Mouse (Mus musculus) liver, embryonic 13.5 days (tissue): ENCODE measurements at regions not wholly inside any gene's neighbourhood (a gene's known extent, or its start where the extent isn't known, plus 50 kb on each side); places are given as distances from the start of the nearest gene placed in this dataset.

Experiments
- ATAC-seq: fragments of 200-750 bp; cut with Nextera tagmentation; 2 replicates; pipeline ENCODE4 v1.8.0; 2017; ENCODE audit warnings: low read depth, mild to moderate bottlenecking, moderate number of reproducible peaks, moderate library complexity
- DNase-seq: peaks from one replicate; pipeline ENCODE4 v3.0.0; 2022
- H3K27ac ChIP-seq: fragments of 300-500 bp; sonication (generic); 2 replicates; pipeline ENCODE4 v1.5.1; 2015; ENCODE audit warnings: moderate library complexity, mild to moderate bottlenecking, inconsistent platforms
- H3K27me3 ChIP-seq: fragments of 300-500 bp; sonication (generic); 2 replicates; pipeline ENCODE4 v1.6.1; 2015; ENCODE audit warnings: mild to moderate bottlenecking, inconsistent platforms
- H3K36me3 ChIP-seq: fragments of 300-500 bp; sonication (generic); 2 replicates; pipeline ENCODE4 v1.6.1; 2015; ENCODE audit warnings: mild to moderate bottlenecking, inconsistent platforms
- H3K4me1 ChIP-seq: fragments of 300-500 bp; sonication (generic); replicated peaks from 2 replicates; pipeline ENCODE4 v1.6.1; 2015; ENCODE audit warnings: inconsistent platforms
- H3K4me2 ChIP-seq: fragments of 300-500 bp; sonication (generic); 2 replicates; pipeline ENCODE4 v1.6.1; 2015; ENCODE audit warnings: inconsistent platforms, mild to moderate bottlenecking, moderate library complexity
- H3K4me3 ChIP-seq: fragments of 300-500 bp; sonication (generic); replicated peaks from 2 replicates; pipeline ENCODE4 v1.5.1; 2015; ENCODE audit warnings: mild to moderate bottlenecking, inconsistent platforms
- H3K9ac ChIP-seq: fragments of 300-500 bp; sonication (generic); 2 replicates; pipeline ENCODE4 v1.6.1; 2015; ENCODE audit warnings: mild to moderate bottlenecking, inconsistent platforms
- H3K9me3 ChIP-seq: fragments of 300-500 bp; sonication (generic); replicated peaks from 2 replicates; pipeline ENCODE4 v1.6.1; 2016; ENCODE audit warnings: inconsistent platforms
- WGBS: fragments of 180-500 bp; shearing (Covaris S2); methylation state at CpG from one replicate; pipeline ENCODE4 v1.1.7; 2015; ENCODE audit not compliant: insufficient replicate concordance; 5-methylcytosine and 5-hydroxymethylcytosine counted together

- Histone ChIP-seq H3K27me3 (no peaks in the 10 kb centered on the region), H3K4me1 (peaks cover 2% of the 10 kb centered on the region; the same call in 1 of the 2 replicates), H3K9ac (no peak overlapping the region), H3K4me3 (no peak overlapping the region), H3K27ac (no peak overlapping the region), H3K36me3 (no peaks in the 10 kb centered on the region), H3K4me2 (no peak overlapping the region), H3K9me3 (no peaks in the 10 kb centered on the region)
- 46% methylated on average over 8 of the region's 8 CpGs for WGBS
- ATAC-seq, result no peak
- no peak for DNase-seq
These were observed 837.7 kb upstream of the Sox9 start for GRCm38 (mm10) chr11:111944282-111944681.

GRCm38 (mm10) chr11:111945806-111946205 is 836.2 kb upstream of the Sox9 start:
- H3K4me1 ChIP-seq, result peaks cover 2% of the 10 kb centered on the region; the same call in 1 of the 2 replicates
- H3K4me3 ChIP-seq, result no peak overlapping the region
- no peak overlapping the region for H3K9ac ChIP-seq
- H3K4me2 ChIP-seq, result no peak overlapping the region
- H3K9me3 ChIP-seq, result no peaks in the 10 kb centered on the region
- no peaks in the 10 kb centered on the region for H3K36me3 ChIP-seq
- DNase-seq (no peak), ATAC-seq (no peak)
- H3K27ac ChIP-seq, result no peak overlapping the region
- no peaks in the 10 kb centered on the region for H3K27me3 ChIP-seq

GRCm38 (mm10) chr11:111947671-111948070 is 834.4 kb upstream of the Sox9 start:
- Histone ChIP-seq H3K27me3 (no peaks in the 10 kb centered on the region), H3K4me2 (no peak overlapping the region), H3K4me1 (peaks cover 2% of the 10 kb centered on the region; the same call in 1 of the 2 replicates), H3K36me3 (no peaks in the 10 kb centered on the region), H3K9me3 (no peaks in the 10 kb centered on the region), H3K27ac (no peak overlapping the region), H3K4me3 (no peak overlapping the region), H3K9ac (no peak overlapping the region)
- no peak for ATAC-seq
- 68% methylated on average over 6 of the region's 6 CpGs for WGBS
- no peak for DNase-seq

GRCm38 (mm10) chr11:111953421-111953820 is 828.6 kb upstream of the Sox9 start:
- Histone ChIP-seq H3K36me3 (no peaks in the 10 kb centered on the region), H3K27me3 (no peaks in the 10 kb centered on the region), H3K4me3 (no peak overlapping the region), H3K4me1 (no peaks in the 10 kb centered on the region), H3K9me3 (no peaks in the 10 kb centered on the region), H3K27ac (no peak overlapping the region), H3K4me2 (no peak overlapping the region), H3K9ac (no peak overlapping the region)
- no peak for DNase-seq
- no peak for ATAC-seq
- 69% methylated on average over 5 of the region's 5 CpGs for WGBS

GRCm38 (mm10) chr11:111957721-111958287 is 824.2 kb upstream of the Sox9 start:
- Histone ChIP-seq H3K9me3 (no peaks in the 10 kb centered on the region), H3K27ac (no peak overlapping the region), H3K9ac (no peak overlapping the region), H3K4me1 (no peaks in the 10 kb centered on the region), H3K27me3 (no peaks in the 10 kb centered on the region), H3K36me3 (no peaks in the 10 kb centered on the region), H3K4me2 (no peak overlapping the region), H3K4me3 (no peak overlapping the region)
- 51% methylated on average over 5 of the region's 5 CpGs for WGBS
- DNase-seq, result no peak
- ATAC-seq, result no peak

GRCm38 (mm10) chr11:111961047-111961837 is 820.8 kb upstream of the Sox9 start:
- ATAC-seq (no peak), DNase-seq (no peak)
- no peak overlapping the region for H3K4me3 ChIP-seq
- WGBS, result 63% methylated on average over 10 of the region's 10 CpGs
- no peaks in the 10 kb centered on the region for H3K9me3 ChIP-seq
- H3K36me3 ChIP-seq, result no peaks in the 10 kb centered on the region
- H3K4me1 ChIP-seq, result no peaks in the 10 kb centered on the region
- H3K4me2 ChIP-seq, result no peak overlapping the region
- H3K27me3 ChIP-seq, result no peaks in the 10 kb centered on the region
- no peak overlapping the region for H3K27ac ChIP-seq
- H3K9ac ChIP-seq, result no peak overlapping the region

GRCm38 (mm10) chr11:111961846-111962245 is 820.2 kb upstream of the Sox9 start:
- no peak overlapping the region for H3K4me2 ChIP-seq
- H3K27me3 ChIP-seq, result no peaks in the 10 kb centered on the region
- ATAC-seq, result no peak
- 81% methylated on average over 2 of the region's 2 CpGs for WGBS
- DNase-seq, result no peak
- no peak overlapping the region for H3K4me3 ChIP-seq
- no peak overlapping the region for H3K9ac ChIP-seq
- no peak overlapping the region for H3K27ac ChIP-seq
- H3K4me1 ChIP-seq, result no peaks in the 10 kb centered on the region
- H3K36me3 ChIP-seq, result no peaks in the 10 kb centered on the region
- no peaks in the 10 kb centered on the region for H3K9me3 ChIP-seq

- no peak overlapping the region for H3K27ac ChIP-seq
- ATAC-seq (no peak), DNase-seq (no peak)
- no peaks in the 10 kb centered on the region for H3K36me3 ChIP-seq
- H3K9ac ChIP-seq, result no peak overlapping the region
- no peak overlapping the region for H3K4me3 ChIP-seq
- H3K27me3 ChIP-seq, result no peaks in the 10 kb centered on the region
- no peaks in the 10 kb centered on the region for H3K4me1 ChIP-seq
- H3K4me2 ChIP-seq, result no peak overlapping the region
- H3K9me3 ChIP-seq, result no peaks in the 10 kb centered on the region
- WGBS, result 76% methylated on average over 6 of the region's 6 CpGs
These were observed 818.0 kb upstream of the Sox9 start for GRCm38 (mm10) chr11:111964066-111964465.

GRCm38 (mm10) chr11:111966401-111966800 is 815.6 kb upstream of the Sox9 start:
- Histone ChIP-seq H3K9me3 (no peaks in the 10 kb centered on the region), H3K27me3 (no peaks in the 10 kb centered on the region), H3K4me2 (no peak overlapping the region), H3K9ac (no peak overlapping the region), H3K27ac (no peak overlapping the region), H3K4me1 (no peaks in the 10 kb centered on the region), H3K36me3 (no peaks in the 10 kb centered on the region), H3K4me3 (no peak overlapping the region)
- 68% methylated on average over 3 of the region's 3 CpGs for WGBS
- ATAC-seq (no peak), DNase-seq (no peak)

- H3K4me1 ChIP-seq, result no peaks in the 10 kb centered on the region
- 62% methylated on average over 4 of the region's 4 CpGs for WGBS
- no peak overlapping the region for H3K4me3 ChIP-seq
- no peak overlapping the region for H3K27ac ChIP-seq
- DNase-seq (no peak), ATAC-seq (no peak)
- no peaks in the 10 kb centered on the region for H3K27me3 ChIP-seq
- H3K4me2 ChIP-seq, result no peak overlapping the region
- no peaks in the 10 kb centered on the region for H3K9me3 ChIP-seq
- no peaks in the 10 kb centered on the region for H3K36me3 ChIP-seq
- no peak overlapping the region for H3K9ac ChIP-seq
These were observed 811.0 kb upstream of the Sox9 start for GRCm38 (mm10) chr11:111971001-111971400.

- Histone ChIP-seq H3K9me3 (peaks cover 3% of the 10 kb centered on the region; the same call in 1 of the 2 replicates), H3K27me3 (no peaks in the 10 kb centered on the region), H3K4me1 (no peaks in the 10 kb centered on the region), H3K4me3 (no peak overlapping the region), H3K36me3 (no peaks in the 10 kb centered on the region), H3K4me2 (no peak overlapping the region), H3K27ac (no peak overlapping the region), H3K9ac (no peak overlapping the region)
- DNase-seq (no peak), ATAC-seq (no peak)
- WGBS, result 63% methylated on average over 4 of the region's 4 CpGs
These were observed 803.4 kb upstream of the Sox9 start for GRCm38 (mm10) chr11:111978667-111979066.

- H3K4me2 ChIP-seq, result no peak overlapping the region
- H3K9me3 ChIP-seq, result no peaks in the 10 kb centered on the region
- H3K4me1 ChIP-seq, result no peaks in the 10 kb centered on the region
- 61% methylated on average over 4 of the region's 4 CpGs for WGBS
- no peaks in the 10 kb centered on the region for H3K36me3 ChIP-seq
- H3K4me3 ChIP-seq, result no peak overlapping the region
- no peak overlapping the region for H3K9ac ChIP-seq
- no peak for DNase-seq
- ATAC-seq, result no peak
- no peaks in the 10 kb centered on the region for H3K27me3 ChIP-seq
- H3K27ac ChIP-seq, result no peak overlapping the region
These were observed 785.6 kb upstream of the Sox9 start for GRCm38 (mm10) chr11:111996395-111996794.
